Mouse (Mus musculus) hindbrain, embryonic 11.5 days (tissue): Measurements from ENCODE around the gene Wbp2. TPM values are rescaled to one million over a fixed set of nuclear protein-coding genes. Genes with fewer than 3 reads are reported as not detected.
"Not testable (repeated sequence)": the region's sequence is repeated elsewhere in the genome, so short reads cannot be mapped to it uniquely, and the experiment has no call there.

Experiments used
- ATAC-seq: fragments of 200-750 bp; cut with Nextera tagmentation; 2 replicates; pipeline ENCODE4 v1.8.0; 2017; ENCODE audit warnings: mild to moderate bottlenecking, moderate TSS enrichment, moderate library complexity; ENCODE audit not compliant: low FRiP score
- DNase-seq: peaks from one replicate; pipeline ENCODE4 v3.0.0-alpha.2; 2015; ENCODE audit warnings: low spot score
- H3K27ac ChIP-seq: fragments of 300-500 bp; sonication (generic); 2 replicates; pipeline ENCODE4 v1.5.1; 2014; ENCODE audit warnings: mild to moderate bottlenecking, low read depth, low read length
- H3K27me3 ChIP-seq: fragments of 300-500 bp; sonication (generic); 2 replicates; pipeline ENCODE4 v1.6.1; 2014; ENCODE audit warnings: mild to moderate bottlenecking, low read length, moderate library complexity, mixed read lengths; ENCODE audit not compliant: control insufficient read depth, insufficient read depth
- H3K36me3 ChIP-seq: fragments of 300-500 bp; sonication (generic); 2 replicates; pipeline ENCODE4 v1.6.1; 2014; ENCODE audit warnings: mild to moderate bottlenecking, low read length, moderate library complexity, mixed read lengths; ENCODE audit not compliant: control insufficient read depth, insufficient read depth
- H3K4me1 ChIP-seq: fragments of 300-500 bp; sonication (generic); replicated peaks from 2 replicates; pipeline ENCODE4 v1.6.1; 2014; ENCODE audit warnings: low read length, mixed read lengths; ENCODE audit not compliant: control insufficient read depth, insufficient read depth
- H3K4me2 ChIP-seq: fragments of 300-500 bp; sonication (generic); replicated peaks from 2 replicates; pipeline ENCODE4 v1.6.1; 2014; ENCODE audit warnings: mild to moderate bottlenecking, low read depth, low read length
- H3K4me3 ChIP-seq: fragments of 300-500 bp; sonication (generic); 2 replicates; pipeline ENCODE4 v1.5.1; 2014; ENCODE audit warnings: low read depth, low read length
- H3K9ac ChIP-seq: fragments of 300-500 bp; sonication (generic); 2 replicates; pipeline ENCODE4 v1.6.1; 2014; ENCODE audit warnings: low read depth, low read length
- H3K9me3 ChIP-seq: fragments of 300-500 bp; sonication (generic); 2 replicates; pipeline ENCODE4 v1.6.1; 2016; ENCODE audit warnings: low read length; ENCODE audit not compliant: control insufficient read depth
- WGBS: fragments of 180-500 bp; shearing (Covaris S2); extraction: QIAGEN DNeasy Blood & Tissue Kit; methylation state at CpG from one replicate; pipeline ENCODE4 v1.1.7; 2014; 5-methylcytosine and 5-hydroxymethylcytosine counted together
- polyA plus RNA-seq: library from polyadenylated mRNA; unstranded; fragments of >200 nt; fragmentation: Nextera tagmentation; extraction: Ambion mirVana; gene quantifications from 2 replicates; pipeline ENCODE4 v1.2.1, GENCODE M21; 2014

The Wbp2 gene
- polyA plus RNA-seq, 1 experiment from 2014 or later: 85.4 TPM

GRCm38 (mm10) chr11:116098711-116099460 is 12.1 kb upstream of the Wbp2 start:
- peaks cover 10% of the 10 kb centered on the region; the same call in 1 of the 2 replicates for H3K4me1 ChIP-seq
- H3K9ac ChIP-seq: no peak overlapping the region
- H3K9me3 ChIP-seq: no peaks in the 10 kb centered on the region
- no peak overlapping the region for H3K4me2 ChIP-seq
- H3K27ac ChIP-seq: no peak overlapping the region
- WGBS: 80% methylated on average over 14 of the region's 14 CpGs
- no peak overlapping the region for H3K4me3 ChIP-seq
- no peaks in the 10 kb centered on the region for H3K27me3 ChIP-seq
- ATAC-seq (no peak), DNase-seq (no peak)
- H3K36me3 ChIP-seq: no peaks in the 10 kb centered on the region

- H3K27ac ChIP-seq: no peak overlapping the region
- no peaks in the 10 kb centered on the region for H3K4me1 ChIP-seq
- no peak for ATAC-seq
- WGBS: 90% methylated on average over 5 of the region's 5 CpGs
- no peak overlapping the region for H3K4me3 ChIP-seq
- no peaks in the 10 kb centered on the region for H3K27me3 ChIP-seq
- DNase-seq: peak; percentile 40
- no peaks in the 10 kb centered on the region for H3K9me3 ChIP-seq
- H3K9ac ChIP-seq: no peak overlapping the region
- no peaks in the 10 kb centered on the region for H3K36me3 ChIP-seq
- no peak overlapping the region for H3K4me2 ChIP-seq
Observed at GRCm38 (mm10) chr11:116096213-116097108, 9.7 kb upstream of the Wbp2 start.

- 77% methylated on average over 3 of the region's 3 CpGs for WGBS
- Histone ChIP-seq H3K4me1 (no peaks in the 10 kb centered on the region), H3K9me3 (no peaks in the 10 kb centered on the region), H3K4me3 (no peak overlapping the region), H3K27me3 (no peaks in the 10 kb centered on the region), H3K36me3 (no peaks in the 10 kb centered on the region), H3K9ac (no peak overlapping the region), H3K4me2 (no peak overlapping the region), H3K27ac (no peak overlapping the region)
- DNase-seq: no peak
- ATAC-seq: no peak
Observed at GRCm38 (mm10) chr11:116095573-116095972, 8.8 kb upstream of the Wbp2 start.

- WGBS: 66% methylated on average over 16 of the region's 16 CpGs
- H3K4me3 ChIP-seq: no peak overlapping the region
- no peak for ATAC-seq
- H3K36me3 ChIP-seq: no peaks in the 10 kb centered on the region
- no peaks in the 10 kb centered on the region for H3K9me3 ChIP-seq
- no peaks in the 10 kb centered on the region for H3K4me1 ChIP-seq
- no peak overlapping the region for H3K27ac ChIP-seq
- DNase-seq: no peak
- no peak overlapping the region for H3K9ac ChIP-seq
- no peak overlapping the region for H3K4me2 ChIP-seq
- H3K27me3 ChIP-seq: no peaks in the 10 kb centered on the region
Observed at GRCm38 (mm10) chr11:116093771-116094565, 7.2 kb upstream of the Wbp2 start.

GRCm38 (mm10) chr11:116092959-116093358 is 6.2 kb upstream of the Wbp2 start:
- not testable (repeated sequence) for H3K4me3 ChIP-seq, H3K27ac ChIP-seq, DNase-seq, H3K27me3 ChIP-seq, ATAC-seq, H3K4me1 ChIP-seq, H3K9me3 ChIP-seq, H3K36me3 ChIP-seq, H3K4me2 ChIP-seq, H3K9ac ChIP-seq
- 93% methylated on average over 6 of the region's 6 CpGs for WGBS

GRCm38 (mm10) chr11:116091591-116091990 is 4.8 kb upstream of the Wbp2 start:
- Histone ChIP-seq H3K4me2 (no peak overlapping the region), H3K9ac (no peak overlapping the region), H3K27me3 (no peaks in the 10 kb centered on the region), H3K4me3 (no peak overlapping the region), H3K9me3 (no peaks in the 10 kb centered on the region), H3K4me1 (no peaks in the 10 kb centered on the region), H3K27ac (no peak overlapping the region), H3K36me3 (no peaks in the 10 kb centered on the region)
- no peak for ATAC-seq
- DNase-seq: no peak
- WGBS: 84% methylated on average over 6 of the region's 6 CpGs

GRCm38 (mm10) chr11:116089545-116089944 is 2.8 kb upstream of the Wbp2 start:
- Histone ChIP-seq H3K9me3 (no peaks in the 10 kb centered on the region), H3K4me1 (no peaks in the 10 kb centered on the region), H3K9ac (no peak overlapping the region), H3K4me2 (no peak overlapping the region), H3K36me3 (no peaks in the 10 kb centered on the region), H3K27ac (no peak overlapping the region), H3K27me3 (no peaks in the 10 kb centered on the region), H3K4me3 (no peak overlapping the region)
- DNase-seq (no peak), ATAC-seq (no peak)
- 89% methylated on average over 6 of the region's 6 CpGs for WGBS

- Histone ChIP-seq H3K36me3 (no peaks in the 10 kb centered on the region), H3K9ac (no peak overlapping the region), H3K27me3 (no peaks in the 10 kb centered on the region), H3K27ac (no peak overlapping the region), H3K4me3 (no peak overlapping the region), H3K4me2 (no peak overlapping the region), H3K4me1 (no peaks in the 10 kb centered on the region), H3K9me3 (no peaks in the 10 kb centered on the region)
- ATAC-seq: no peak
- WGBS: 85% methylated on average over 11 of the region's 11 CpGs
- no peak for DNase-seq
Observed at GRCm38 (mm10) chr11:116088741-116089394, 2.1 kb upstream of the Wbp2 start.
